Mouse (Mus musculus): ENCODE measurements around the gene Ambra1. TPM values are rescaled to one million over a fixed set of nuclear protein-coding genes. Genes with fewer than 3 reads are reported as not detected.

Gene Ambra1
- total RNA-seq, 1 experiment: 27.0 TPM

DNA sequence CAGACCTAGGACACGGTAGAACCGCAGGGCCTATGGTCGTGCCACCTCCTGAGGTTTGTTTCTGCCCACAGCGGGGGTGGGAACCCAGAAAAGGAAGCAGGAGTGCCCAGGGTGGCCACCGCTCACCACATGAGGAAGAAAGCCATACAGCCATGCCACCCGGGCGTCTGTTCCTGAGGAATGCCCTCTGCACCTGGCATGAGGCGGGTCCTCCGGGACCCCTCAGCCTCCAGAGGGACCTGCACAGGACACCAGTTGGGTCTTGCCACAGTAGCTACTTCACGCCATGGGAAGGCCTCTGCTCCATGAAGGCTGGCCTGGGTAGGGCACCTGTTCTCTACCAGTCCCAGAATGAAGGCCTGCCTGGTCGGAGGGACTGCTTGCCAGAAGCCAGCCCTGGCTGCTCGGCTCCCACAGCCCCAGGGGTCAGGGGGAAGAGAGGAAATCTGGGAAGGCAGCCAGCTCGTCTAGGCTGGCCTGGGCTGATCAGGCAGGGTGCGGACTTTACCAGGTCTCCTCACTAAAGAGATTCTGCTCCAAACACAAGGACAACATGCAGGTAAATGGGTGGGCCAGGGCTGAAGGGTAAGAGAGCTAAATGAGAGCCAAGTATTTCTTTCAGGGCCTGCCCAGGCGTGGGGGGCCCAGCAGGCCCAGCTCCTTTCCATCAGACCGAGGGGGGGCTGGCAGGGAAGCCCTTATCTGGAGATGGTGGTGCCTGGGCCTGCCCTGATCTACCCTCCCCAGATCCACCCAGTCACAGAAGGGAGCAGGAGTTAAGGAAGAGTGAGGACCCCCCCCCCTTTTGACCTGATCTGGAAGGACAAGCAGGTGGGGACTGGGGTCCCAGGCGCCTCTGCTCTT, 219.7 kb downstream of the Ambra1 start:
- Histone ChIP-seq H3K4me3 (ENCODE audit: insufficient read depth in 1 of 2, low read depth in 1 of 2, low read length in 2 of 2, poor library complexity in 1 of 2, severe bottlenecking in 1 of 2) (no peak overlapping the region), H3K36me3 (ENCODE audit: control insufficient read depth, insufficient read depth, low read length, poor library complexity, severe bottlenecking) (peaks cover 2% of the 10 kb centered on the region; the same call in 1 of the 2 replicates), H3K27ac (ENCODE audit: insufficient read depth, low read depth, low read length, poor library complexity, severe bottlenecking) (no peak overlapping the region), H3K9me3 (ENCODE audit: control insufficient read depth, insufficient read depth, low read depth, low read length) (no peaks in the 10 kb centered on the region), H3K9ac (ENCODE audit: insufficient read depth, low read depth, low read length, poor library complexity, severe bottlenecking) (no peak overlapping the region; the same call in 1 of the 2 replicates), H3K4me1 (ENCODE audit: control insufficient read depth in 2 of 2, insufficient read depth in 2 of 2, low read length in 2 of 2, poor library complexity in 1 of 2) (peaks cover 0 to 29% of the 10 kb centered on the region in 2 experiments; a peak in 3 of 4 replicates)
- TF ChIP-seq CHD2 (IDR thresholded peaks at IDR 0.05; ENCODE audit: low read depth, low read length) (no peak), MAFK (IDR thresholded peaks at IDR 0.05; ENCODE audit: insufficient read depth, low read depth, low read length) (no peak), ZC3H11A (IDR thresholded peaks at IDR 0.05; ENCODE audit: borderline replicate concordance, low read depth, low read length) (no peak), HCFC1 (IDR thresholded peaks at IDR 0.05; ENCODE audit: borderline replicate concordance, insufficient read depth, low read length) (no peak), ZNF384 (IDR thresholded peaks at IDR 0.05; ENCODE audit: low read depth, low read length) (no peak)
- in situ Hi-C loops (cut with MboI; ENCODE audit: low sequenced_read_pairs in 2 of 2, unreplicated experiment in 2 of 2): no loop called here
- DNase-seq (ENCODE audit: low read depth, low spot score): no peak

DNA sequence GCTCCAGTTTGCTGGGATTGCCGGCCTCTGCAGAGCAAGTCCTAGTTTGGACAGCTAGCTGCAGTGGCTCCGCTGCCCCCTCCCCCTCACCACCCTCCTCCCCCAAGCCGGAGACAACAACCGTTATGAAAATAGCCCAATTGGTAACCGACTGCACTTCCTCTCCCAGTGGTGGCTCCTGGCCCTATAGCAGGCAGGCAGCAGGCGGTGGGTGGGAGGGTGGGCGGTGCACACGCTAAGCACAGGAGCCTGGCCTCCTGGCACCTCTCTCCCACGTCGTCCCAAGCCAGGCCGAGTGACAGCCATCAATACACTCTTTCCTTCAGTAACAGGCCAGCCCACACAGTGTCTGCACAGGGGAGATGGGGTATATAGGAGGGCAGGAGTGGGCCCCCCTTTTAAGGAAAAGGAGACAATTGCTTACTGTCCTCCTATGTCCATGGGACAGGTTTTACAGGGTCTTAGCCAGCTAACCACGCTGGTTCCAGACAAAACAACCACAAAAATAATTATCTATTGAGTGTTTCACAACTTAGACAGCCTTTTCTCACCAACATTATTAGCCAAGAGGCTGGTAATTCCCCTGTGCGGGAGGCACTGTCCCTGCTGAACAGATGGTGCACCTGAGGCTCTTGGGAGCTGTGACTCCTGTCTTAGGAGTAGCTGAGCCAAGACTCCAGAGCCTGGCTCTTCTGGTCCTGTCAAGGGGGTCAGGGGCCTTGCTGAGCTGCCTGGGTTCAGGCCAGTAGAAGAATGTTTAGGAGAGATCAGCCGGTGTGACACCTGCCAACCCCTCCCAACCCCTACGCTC, 220.5 kb downstream of the Ambra1 start:
- in situ Hi-C loops (cut with MboI; ENCODE audit: low sequenced_read_pairs in 2 of 2, unreplicated experiment in 2 of 2): no loop called here
- DNase-seq (ENCODE audit: low read depth, low spot score): no peak
- Histone ChIP-seq H3K4me1 (ENCODE audit: control insufficient read depth in 2 of 2, insufficient read depth in 2 of 2, low read length in 2 of 2, poor library complexity in 1 of 2) (peaks cover 2 to 28% of the 10 kb centered on the region in 2 experiments), H3K36me3 (ENCODE audit: control insufficient read depth, insufficient read depth, low read length, poor library complexity, severe bottlenecking) (peaks cover 2% of the 10 kb centered on the region; the same call in 1 of the 2 replicates), H3K27ac (ENCODE audit: insufficient read depth, low read depth, low read length, poor library complexity, severe bottlenecking) (no peak overlapping the region), H3K9ac (ENCODE audit: insufficient read depth, low read depth, low read length, poor library complexity, severe bottlenecking) (no peak overlapping the region; the same call in 1 of the 2 replicates), H3K4me3 (ENCODE audit: insufficient read depth in 1 of 2, low read depth in 1 of 2, low read length in 2 of 2, poor library complexity in 1 of 2, severe bottlenecking in 1 of 2) (no peak overlapping the region), H3K9me3 (ENCODE audit: control insufficient read depth, insufficient read depth, low read depth, low read length) (no peaks in the 10 kb centered on the region)
- TF ChIP-seq HCFC1 (IDR thresholded peaks at IDR 0.05; ENCODE audit: borderline replicate concordance, insufficient read depth, low read length) (no peak), ZNF384 (IDR thresholded peaks at IDR 0.05; ENCODE audit: low read depth, low read length) (no peak), CHD2 (IDR thresholded peaks at IDR 0.05; ENCODE audit: low read depth, low read length) (no peak), ZC3H11A (IDR thresholded peaks at IDR 0.05; ENCODE audit: borderline replicate concordance, low read depth, low read length) (no peak), MAFK (IDR thresholded peaks at IDR 0.05; ENCODE audit: insufficient read depth, low read depth, low read length) (no peak)

DNA sequence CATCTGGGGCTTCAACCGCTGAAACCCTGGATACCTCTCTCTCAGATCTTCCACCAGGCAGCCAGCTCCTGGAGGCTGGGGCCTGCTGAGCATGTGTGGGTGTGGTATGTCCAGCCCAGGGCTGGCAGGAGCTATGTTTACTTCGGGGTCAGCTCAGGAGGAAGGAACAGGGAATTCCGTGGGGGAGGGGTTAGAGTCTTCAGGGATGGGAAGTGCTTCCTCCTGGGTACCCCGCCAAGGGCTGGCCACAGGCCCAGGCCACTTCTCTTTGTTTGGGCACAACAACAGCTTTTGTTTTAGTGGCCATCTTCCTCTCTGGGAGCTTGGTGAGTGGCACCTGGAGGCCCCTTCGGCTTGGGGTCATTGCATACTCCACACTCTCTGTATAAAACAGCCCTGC, 223.9 kb downstream of the Ambra1 start:
- H3K27ac ChIP-seq (ENCODE audit: insufficient read depth, low read depth, low read length, poor library complexity, severe bottlenecking): no peak overlapping the region
- no peak for DNase-seq (ENCODE audit: low read depth, low spot score)
- in situ Hi-C loops (cut with MboI; ENCODE audit: low sequenced_read_pairs in 2 of 2, unreplicated experiment in 2 of 2): no loop called here
- peaks cover 2% of the 10 kb centered on the region; the same call in 1 of the 2 replicates for H3K36me3 ChIP-seq (ENCODE audit: control insufficient read depth, insufficient read depth, low read length, poor library complexity, severe bottlenecking)
- peaks cover 2 to 27% of the 10 kb centered on the region in 2 experiments; a peak in 3 of 4 replicates for H3K4me1 ChIP-seq (ENCODE audit: control insufficient read depth in 2 of 2, insufficient read depth in 2 of 2, low read length in 2 of 2, poor library complexity in 1 of 2)
- H3K9ac ChIP-seq (ENCODE audit: insufficient read depth, low read depth, low read length, poor library complexity, severe bottlenecking): no peak overlapping the region
- no peaks in the 10 kb centered on the region for H3K9me3 ChIP-seq (ENCODE audit: control insufficient read depth, insufficient read depth, low read depth, low read length)
- H3K4me3 ChIP-seq (ENCODE audit: insufficient read depth in 1 of 2, low read depth in 1 of 2, low read length in 2 of 2, poor library complexity in 1 of 2, severe bottlenecking in 1 of 2): no peak overlapping the region
- TF ChIP-seq CHD2 (IDR thresholded peaks at IDR 0.05; ENCODE audit: low read depth, low read length) (no peak), ZC3H11A (IDR thresholded peaks at IDR 0.05; ENCODE audit: borderline replicate concordance, low read depth, low read length) (no peak), ZNF384 (IDR thresholded peaks at IDR 0.05; ENCODE audit: low read depth, low read length) (no peak), MAFK (IDR thresholded peaks at IDR 0.05; ENCODE audit: insufficient read depth, low read depth, low read length) (no peak), HCFC1 (IDR thresholded peaks at IDR 0.05; ENCODE audit: borderline replicate concordance, insufficient read depth, low read length) (no peak)

DNA sequence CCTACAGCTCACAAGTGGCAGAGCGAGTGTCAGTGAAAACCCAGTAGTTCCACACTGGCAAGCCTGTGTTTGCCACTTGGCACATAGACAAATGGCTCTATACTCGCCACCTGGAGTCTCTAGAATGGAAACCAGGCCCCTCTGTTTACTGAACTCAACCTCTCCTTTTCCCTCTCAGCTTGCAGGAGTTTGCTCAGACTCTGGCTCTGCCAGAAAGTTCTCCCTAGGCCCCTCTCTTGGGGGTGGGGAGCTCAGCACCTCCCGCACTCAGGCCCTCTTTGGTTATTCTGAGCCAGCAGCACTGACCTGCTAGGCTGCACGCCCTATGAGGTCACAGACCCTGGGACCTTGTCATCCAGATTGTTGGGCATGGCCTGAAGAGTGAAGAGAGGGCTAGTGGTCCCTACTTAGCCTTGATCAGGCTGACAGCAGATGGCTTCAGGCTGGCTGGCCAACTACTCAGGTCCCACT, 225.2 kb downstream of the Ambra1 start:
- in situ Hi-C loops (cut with MboI; ENCODE audit: low sequenced_read_pairs in 2 of 2, unreplicated experiment in 2 of 2): no loop called here
- no peak for TF ChIP-seq ZC3H11A (IDR thresholded peaks at IDR 0.05; ENCODE audit: borderline replicate concordance, low read depth, low read length)
- Histone ChIP-seq H3K9ac (ENCODE audit: insufficient read depth, low read depth, low read length, poor library complexity, severe bottlenecking) (no peak overlapping the region), H3K36me3 (ENCODE audit: control insufficient read depth, insufficient read depth, low read length, poor library complexity, severe bottlenecking) (no peaks in the 10 kb centered on the region; the same call in 1 of the 2 replicates), H3K27ac (ENCODE audit: insufficient read depth, low read depth, low read length, poor library complexity, severe bottlenecking) (no peak overlapping the region), H3K4me1 (ENCODE audit: control insufficient read depth in 2 of 2, insufficient read depth in 2 of 2, low read length in 2 of 2, poor library complexity in 1 of 2) (peaks cover 4 to 29% of the 10 kb centered on the region in 2 experiments; a peak in 3 of 4 replicates), H3K4me3 (ENCODE audit: insufficient read depth in 1 of 2, low read depth in 1 of 2, low read length in 2 of 2, poor library complexity in 1 of 2, severe bottlenecking in 1 of 2) (no peak overlapping the region), H3K9me3 (ENCODE audit: control insufficient read depth, insufficient read depth, low read depth, low read length) (no peaks in the 10 kb centered on the region)
- no peak for DNase-seq (ENCODE audit: low read depth, low spot score)

Data from ES-E14 (cell line).